Mouse (Mus musculus) embryonic stem cell, embryonic (primary cell): Measurements from ENCODE around the gene Vkorc1.

Source experiments
- CTCF ChIA-PET, 4 experiments: fragments of 300-600 bp in 2 of 4; fragments of 350-600 bp in 2 of 4; sonication (Branson Sonifier 250); formaldehyde crosslinking; loops; one replicate each; lab custom pipeline; 2022; ENCODE audit warnings: inconsistent platforms in 2 of 4; lab: Charles Lee
- POLR2A ChIA-PET, 4 experiments: fragments of 300-600 bp in 2 of 4; fragments of 350-600 bp in 2 of 4; sonication (Branson Sonifier 250); formaldehyde crosslinking; loops; one replicate each; lab custom pipeline; 2022; ENCODE audit warnings: antibody characterized with exemption in 4 of 4, inconsistent platforms in 1 of 4; lab: Charles Lee

Gene Vkorc1

DNA sequence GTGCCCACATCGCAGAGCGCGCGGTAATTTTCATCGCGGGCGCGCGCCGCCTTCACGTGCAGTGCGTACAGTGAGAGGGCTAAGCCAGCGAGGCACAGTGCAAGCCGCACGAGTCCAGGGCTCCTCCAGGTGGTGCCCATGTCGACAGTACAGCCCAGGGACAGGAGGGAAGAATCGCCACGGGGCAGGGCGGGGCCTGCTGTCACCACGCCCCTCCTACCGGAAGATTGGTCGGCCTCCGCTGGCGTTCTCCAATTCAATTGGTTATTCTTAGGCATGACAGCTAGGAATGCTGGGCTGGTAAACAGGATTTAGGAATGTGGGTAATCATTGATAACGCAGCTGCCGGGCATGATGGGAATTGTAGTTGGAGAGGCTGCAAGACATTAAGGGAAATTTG is at the start of gene Vkorc1, which contains the start of gene Gm21974:
TSS of gene Vkorc1 (minus strand) at position 176 of the 400 bp plus-strand sequence.
TSS of gene Gm21974 (minus strand) at position 13 of the 400 bp plus-strand sequence.
- ChIA-PET POLR2A (interaction anchor here (0.7 to 5.5 kb wide), 61 partner anchors 8 to 566 kb away, joined by 3 to 40 read pairs (median 4); partner anchors contain the start of genes Zfp646 (in 4 of the 4), Kat8 (in 3 of the 4), Zfp668 (in 3 of the 4) and Bckdk (in 2 of the 4)), CTCF (interaction anchor here (0.5 to 3.4 kb wide), 22 partner anchors 8 to 715 kb away, joined by 3 to 23 read pairs (median 5); partner anchors contain the start of genes Bckdk (in 2 of the 4), Zfp668 (in 2 of the 4), 9130023H24Rik (in 1 of the 4) and Armc5 (in 1 of the 4))

DNA sequence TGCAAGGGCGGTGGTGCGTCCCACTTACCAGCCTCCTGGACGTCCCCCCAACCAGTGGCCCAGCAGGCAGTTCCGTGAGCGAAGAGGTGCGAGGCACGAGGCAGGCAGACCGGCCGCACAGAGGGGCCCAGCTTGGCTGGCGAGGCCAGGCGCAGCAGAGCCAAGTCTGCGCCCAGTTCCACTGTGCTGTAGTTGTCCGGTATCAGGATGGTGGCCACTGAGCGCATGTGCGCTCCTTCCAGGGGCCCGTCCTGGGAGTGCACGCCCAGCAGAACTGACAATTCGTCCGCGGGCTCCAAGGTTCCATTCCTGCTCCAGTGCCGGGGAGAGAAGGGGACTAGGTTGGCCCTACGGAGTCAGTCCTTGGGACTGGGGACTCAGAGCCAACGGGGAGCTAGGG is 49.2 kb upstream of the Vkorc1 start:
- ChIA-PET CTCF (interaction anchor here in 3 of 4 experiments (0.5 to 8.3 kb wide), 7 partner anchors 9 to 254 kb away, joined by 3 to 54 read pairs (median 4); no protein-coding TSS in a partner anchor), POLR2A (interaction anchor here (0.6 to 9.5 kb wide), 36 partner anchors 8 to 691 kb away, joined by 3 to 120 read pairs (median 5); partner anchors contain the start of genes Fus (in 3 of the 4), Kat8 (in 2 of the 4), Ctf1 (in 1 of the 4) and Hsd3b7 (in 1 of the 4))

DNA sequence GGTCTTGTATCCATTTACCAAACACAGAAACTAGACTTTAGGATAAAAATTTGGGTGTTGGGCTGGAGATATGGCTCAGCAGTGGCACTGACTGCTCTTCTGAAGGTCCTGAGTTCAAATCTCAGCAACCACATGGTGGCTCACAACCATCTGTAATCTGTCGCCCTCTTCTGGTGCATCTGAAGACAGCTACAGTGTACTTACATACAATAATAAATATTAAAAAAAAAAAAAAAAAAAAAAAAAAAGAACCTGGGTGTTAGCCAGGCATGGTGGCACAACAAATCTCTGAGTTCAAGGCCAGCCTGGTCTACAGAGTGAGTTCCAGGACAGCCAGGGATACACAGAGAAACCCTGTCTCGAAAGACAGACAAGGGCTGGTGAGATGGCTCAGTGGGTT is 46.7 kb upstream of the Vkorc1 start:
- CTCF ChIA-PET = interaction anchor here (0.6 to 1.8 kb wide), 14 partner anchors 9 to 822 kb away, joined by 3 to 14 read pairs (median 4); partner anchors contain the start of genes Gm21974 (in 1 of the 4), Kat8 (in 1 of the 4) and Vkorc1 (in 1 of the 4)
- POLR2A ChIA-PET = interaction anchor here (0.6 to 8.8 kb wide), 14 partner anchors 10 to 1642 kb away, joined by 3 to 120 read pairs (median 4); partner anchors contain the start of genes Fus (in 2 of the 4) and Inpp5f (in 1 of the 4)

DNA sequence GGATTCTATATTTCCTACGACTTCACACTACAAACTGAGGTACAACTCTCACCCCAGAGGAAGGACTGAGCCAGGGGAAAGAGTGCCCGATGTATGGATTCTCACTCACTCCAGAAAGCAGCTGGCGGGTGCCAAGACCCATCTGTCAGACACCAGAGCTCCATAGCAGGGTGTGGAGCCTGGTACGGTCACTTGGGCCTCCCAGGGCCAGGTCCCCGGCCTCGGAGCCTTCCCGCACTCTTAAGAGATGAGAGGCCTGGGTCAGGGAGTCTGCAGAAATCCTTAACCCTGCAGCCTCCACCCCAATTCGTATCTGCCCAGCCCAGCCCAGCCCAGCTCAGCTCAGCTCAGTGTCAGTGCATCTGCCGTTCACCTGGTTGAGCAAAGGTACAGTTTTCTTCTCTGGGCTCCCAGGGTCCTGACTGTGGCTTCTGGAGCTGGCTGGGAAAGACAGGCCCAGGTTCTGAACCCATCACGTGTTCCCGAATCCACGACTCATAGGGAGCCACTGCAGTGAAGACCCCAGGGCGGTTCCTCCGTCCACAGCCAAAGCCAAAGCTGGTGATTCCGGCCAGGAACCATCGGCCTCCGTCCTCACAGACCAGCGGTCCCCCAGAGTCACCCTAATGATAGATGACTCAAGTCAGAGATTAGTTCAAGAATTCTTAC is 40.9 kb upstream of the Vkorc1 start:
- ChIA-PET CTCF (interaction anchor here (0.5 to 7.5 kb wide), 47 partner anchors 8 to 409 kb away, joined by 3 to 120 read pairs (median 6); partner anchors contain the start of genes Kat8 (in 4 of the 4), Prss36 (in 2 of the 4), Bckdk (in 1 of the 4) and Bcl7c (in 1 of the 4)), POLR2A (interaction anchor here (0.5 to 11.4 kb wide), 61 partner anchors 8 to 425 kb away, joined by 3 to 433 read pairs (median 6); partner anchors contain the start of genes Fus (in 3 of the 4), Pycard (in 3 of the 4), Setd1a (in 3 of the 4) and Bckdk (in 2 of the 4))

DNA sequence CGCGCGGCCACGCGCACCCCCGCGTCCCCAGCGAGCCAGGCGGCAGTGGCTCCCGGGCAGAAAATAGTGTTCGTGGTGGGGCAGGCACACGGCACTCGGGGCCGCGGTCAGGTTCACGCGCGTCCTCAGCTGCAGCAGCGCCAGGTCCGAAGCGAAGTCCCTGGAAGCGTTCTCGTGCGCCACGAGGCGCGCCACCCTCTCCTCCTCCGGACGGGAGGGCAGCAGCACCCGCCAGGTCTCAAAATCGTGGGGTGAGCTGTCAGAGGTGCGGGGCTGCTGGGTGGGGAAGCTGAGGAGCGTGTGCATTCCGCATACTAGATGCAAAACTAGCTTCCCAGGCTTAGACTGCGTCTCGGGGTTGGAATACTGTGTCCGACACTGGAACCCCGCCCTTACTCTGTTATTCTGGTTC is 40.3 kb upstream of the Vkorc1 start:
- ChIA-PET POLR2A (interaction anchor here (0.5 to 11.4 kb wide), 92 partner anchors 9 to 457 kb away, joined by 3 to 433 read pairs (median 5); partner anchors contain the start of genes Kat8 (in 4 of the 4), Fus (in 3 of the 4), Pycard (in 3 of the 4) and Setd1a (in 3 of the 4)), CTCF (interaction anchor here (0.5 to 7.5 kb wide), 74 partner anchors 9 to 526 kb away, joined by 3 to 120 read pairs (median 5); partner anchors contain the start of genes Kat8 (in 3 of the 4), Prss36 (in 2 of the 4), Armc5 (in 1 of the 4) and Bckdk (in 1 of the 4))

DNA sequence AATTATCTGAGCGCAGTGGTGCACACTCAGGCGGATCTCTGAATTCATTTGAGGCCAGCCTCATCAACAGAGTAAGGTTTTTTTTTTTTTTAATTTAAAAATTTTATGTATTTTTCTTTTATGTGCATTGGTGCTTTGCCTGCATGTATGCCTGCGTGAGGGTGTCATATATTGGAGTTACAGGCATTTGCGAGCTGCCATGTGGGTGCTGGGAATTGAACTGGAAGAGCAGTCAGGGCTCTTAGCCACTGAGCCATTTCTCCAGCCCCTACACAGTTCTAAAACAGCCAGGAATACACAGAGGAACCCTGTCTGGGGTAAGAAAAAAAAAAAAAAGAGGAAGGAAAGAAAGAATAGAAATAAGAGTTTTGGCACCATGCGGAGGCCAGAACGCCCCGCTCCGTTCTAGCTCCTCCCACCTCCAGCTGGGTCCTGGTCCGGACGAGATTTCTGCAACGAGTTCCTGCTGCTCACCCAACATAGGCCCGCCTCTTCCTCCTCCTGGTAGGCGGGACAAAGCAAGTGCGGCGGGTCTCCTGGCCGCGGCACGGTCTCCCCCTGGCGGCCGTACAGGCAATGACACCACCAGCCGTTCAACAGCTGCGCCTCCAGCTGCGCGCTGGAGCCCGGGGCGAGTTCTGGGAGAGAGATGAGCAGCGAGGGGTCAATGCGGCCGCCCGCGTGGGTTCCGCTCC is 39.8 kb upstream of the Vkorc1 start:
- POLR2A ChIA-PET = interaction anchor here (0.6 to 11.4 kb wide), 89 partner anchors 8 to 528 kb away, joined by 3 to 433 read pairs (median 5); partner anchors contain the start of genes Kat8 (in 4 of the 4), Fus (in 3 of the 4), Pycard (in 3 of the 4) and Setd1a (in 3 of the 4)
- CTCF ChIA-PET = interaction anchor here (0.5 to 7.5 kb wide), 76 partner anchors 8 to 527 kb away, joined by 3 to 120 read pairs (median 5); partner anchors contain the start of genes Kat8 (in 3 of the 4), Prss36 (in 2 of the 4), Armc5 (in 1 of the 4) and Bckdk (in 1 of the 4)

DNA sequence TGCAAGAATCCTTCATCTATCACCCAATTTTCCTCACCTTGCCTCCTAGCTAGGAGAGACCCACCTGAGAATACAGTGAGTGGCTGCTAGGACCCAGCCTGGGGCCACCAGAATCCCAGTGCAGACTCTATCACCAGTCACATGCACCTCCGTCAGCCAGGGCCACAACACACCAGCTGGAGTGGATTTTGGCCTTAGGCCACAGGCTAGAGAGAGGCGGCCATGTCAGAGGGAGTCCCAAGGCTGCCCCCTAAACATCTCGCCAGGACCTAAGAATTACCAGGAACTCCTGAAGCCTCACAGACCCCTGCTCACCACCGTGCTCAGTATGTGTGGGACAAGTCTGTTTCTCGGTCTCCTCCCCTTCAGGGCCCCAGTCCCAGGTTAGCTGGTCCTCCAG is 38.7 kb upstream of the Vkorc1 start:
- CTCF ChIA-PET = interaction anchor here in 3 of 4 experiments (0.6 to 7.5 kb wide), 14 partner anchors 8 to 303 kb away, joined by 3 to 120 read pairs (median 19); partner anchors contain the start of genes Armc5 (in 1 of the 3), Kat8 (in 1 of the 3) and Prss36 (in 1 of the 3)
- POLR2A ChIA-PET = interaction anchor here (0.7 to 11.4 kb wide), 32 partner anchors 11 to 346 kb away, joined by 3 to 433 read pairs (median 10); partner anchors contain the start of genes Fus (in 3 of the 4), Bckdk (in 2 of the 4), Gm21974 (in 2 of the 4) and Hsd3b7 (in 2 of the 4)

DNA sequence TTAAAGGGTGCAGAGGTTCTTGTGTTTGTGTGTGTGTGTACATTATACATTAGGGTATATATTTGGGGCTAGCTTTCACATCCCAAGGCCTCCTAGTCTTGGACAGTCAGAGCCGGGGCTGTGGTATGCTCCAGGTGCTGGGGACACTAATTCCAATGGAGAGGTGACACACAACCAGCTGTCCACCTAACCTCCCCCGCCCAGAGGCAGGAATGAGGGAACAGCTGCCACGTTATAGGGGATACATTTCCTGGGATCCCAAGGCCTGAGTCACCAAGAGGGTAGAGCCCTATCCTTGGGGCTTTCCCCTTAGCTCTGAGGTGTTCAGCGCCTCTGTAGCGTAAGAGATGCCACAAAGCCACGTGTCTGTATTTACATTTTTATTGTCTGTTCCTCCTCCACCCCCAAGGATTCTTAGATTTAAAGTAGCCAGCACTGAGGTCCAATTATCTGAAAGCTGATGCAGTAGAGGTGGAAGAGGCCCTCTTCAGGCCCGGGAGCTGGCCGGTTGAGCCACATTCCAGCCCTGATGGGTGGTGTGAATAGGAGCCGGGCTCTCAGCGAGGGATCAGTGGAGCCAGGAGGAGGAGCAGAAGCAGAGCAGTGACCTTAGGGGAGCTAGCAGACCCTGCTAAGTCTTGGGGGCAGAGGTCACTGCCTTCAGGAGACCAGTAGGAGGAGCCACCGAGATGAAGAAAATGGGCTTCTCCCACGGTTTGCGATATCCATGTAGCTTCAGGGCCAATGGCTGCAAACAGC is 37.0 kb upstream of the Vkorc1 start:
- POLR2A ChIA-PET = interaction anchor here (0.6 to 11.4 kb wide), 69 partner anchors 9 to 1593 kb away, joined by 3 to 433 read pairs (median 4); partner anchors contain the start of genes Kat8 (in 4 of the 4), Fus (in 3 of the 4), Vkorc1 (in 3 of the 4) and Bckdk (in 2 of the 4)
- CTCF ChIA-PET = interaction anchor here (0.5 to 7.5 kb wide), 35 partner anchors 9 to 724 kb away, joined by 3 to 120 read pairs (median 3); partner anchors contain the start of genes Fbxl19 (in 1 of the 4), Fus (in 1 of the 4), Hsd3b7 (in 1 of the 4) and Kat8 (in 1 of the 4)

DNA sequence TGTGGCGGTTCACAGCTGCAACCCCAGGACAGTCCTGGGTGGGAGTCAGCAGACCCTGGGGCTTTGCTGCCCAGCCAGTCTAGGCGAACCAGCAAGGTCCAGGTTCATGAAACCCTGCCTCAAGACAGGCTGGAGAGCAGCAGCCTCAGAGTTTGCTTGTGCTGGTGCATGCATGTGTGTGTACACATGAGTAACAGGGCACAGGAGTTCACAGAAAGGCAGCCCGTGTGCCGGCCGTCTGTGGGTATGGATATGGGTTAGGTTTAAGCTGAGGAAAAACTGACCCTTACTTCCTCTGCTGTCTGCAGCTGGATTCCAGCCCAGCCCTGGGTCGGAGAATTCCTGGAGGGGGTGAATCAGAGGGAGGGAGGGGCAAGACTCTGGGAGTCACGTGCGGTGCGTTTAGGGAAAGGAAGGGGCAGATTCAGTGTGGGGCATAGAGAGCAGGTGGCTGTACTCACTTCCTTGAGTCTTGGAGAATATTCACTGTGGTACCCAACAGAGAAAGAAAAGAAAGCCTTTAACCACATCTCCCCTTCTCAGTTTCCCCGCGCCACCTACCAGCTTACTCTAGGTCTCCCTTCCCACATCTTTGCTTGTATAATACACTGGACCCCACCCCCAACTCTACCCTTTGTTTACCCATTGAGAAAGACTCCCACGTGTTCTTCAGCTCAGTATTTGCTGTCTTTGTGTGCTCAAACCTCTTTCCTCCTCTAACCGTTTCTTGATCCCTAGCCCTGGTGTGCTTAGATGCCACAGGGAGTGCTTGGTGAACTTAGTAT is 36.1 kb upstream of the Vkorc1 start:
- ChIA-PET CTCF (interaction anchor here in 3 of 4 experiments (0.5 to 7.5 kb wide), 23 partner anchors 9 to 689 kb away, joined by 3 to 120 read pairs (median 4); partner anchors contain the start of genes Fus (in 1 of the 3), Hsd3b7 (in 1 of the 3) and Prss36 (in 1 of the 3)), POLR2A (interaction anchor here in 3 of 4 experiments (0.6 to 11.4 kb wide), 48 partner anchors 8 to 914 kb away, joined by 3 to 433 read pairs (median 6); partner anchors contain the start of genes Fus (in 3 of the 3), Kat8 (in 3 of the 3), Vkorc1 (in 3 of the 3) and Bckdk (in 2 of the 3))

DNA sequence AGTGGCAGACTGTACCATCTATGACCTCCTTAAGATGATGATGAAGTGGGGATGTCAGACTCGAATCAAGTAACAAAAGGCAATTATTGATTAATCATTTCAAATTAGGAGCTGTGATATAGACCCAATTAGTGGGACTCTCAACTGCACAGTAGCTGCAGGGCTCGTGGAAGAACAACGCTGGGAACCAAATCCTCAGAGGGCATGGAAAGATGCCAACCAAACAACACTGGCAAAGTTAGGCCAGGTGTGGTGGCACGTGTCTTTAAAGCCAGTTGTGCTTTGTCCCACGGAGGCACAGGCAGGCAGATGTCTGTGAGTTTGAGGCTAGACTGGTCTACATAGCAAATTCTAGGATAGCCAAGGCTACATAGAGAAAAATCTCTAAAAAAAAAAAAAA is 35.2 kb upstream of the Vkorc1 start:
- ChIA-PET POLR2A (interaction anchor here in 3 of 4 experiments (0.8 to 11.4 kb wide), 11 partner anchors 9 to 90 kb away, joined by 3 to 433 read pairs (median 50); partner anchors contain the start of genes Fus (in 2 of the 3), Kat8 (in 2 of the 3), Bckdk (in 1 of the 3) and Prss36 (in 1 of the 3)), CTCF (interaction anchor here in 2 of 4 experiments (3.9 to 4.5 kb wide), 2 partner anchors 12 kb away, joined by 21 to 38 read pairs; no protein-coding TSS in a partner anchor)

DNA sequence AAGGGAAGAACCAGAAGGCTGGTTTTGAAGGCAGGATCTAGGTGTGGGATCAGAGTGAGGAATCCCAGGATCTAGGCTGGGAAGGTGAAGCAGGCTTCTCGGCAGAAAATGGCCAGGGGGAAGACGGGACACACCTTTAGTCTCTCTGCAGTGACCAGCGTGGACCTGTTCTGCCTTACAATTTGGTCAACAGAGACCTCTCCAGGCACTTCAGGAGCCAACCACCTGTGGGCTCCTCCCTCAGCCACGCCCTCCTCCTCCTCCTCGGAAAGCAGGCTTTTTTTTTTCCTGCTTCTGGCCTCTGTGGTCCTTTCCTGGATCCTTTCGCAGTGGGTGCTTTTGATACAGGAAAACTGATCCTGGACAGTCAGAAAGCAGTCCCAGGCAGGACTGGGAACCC is 34.5 kb upstream of the Vkorc1 start, which contains the start of gene Prss8:
TSS of gene Prss8 (minus strand) at position 182 of the 400 bp plus-strand sequence.
- ChIA-PET CTCF (interaction anchor here in 3 of 4 experiments (1.0 to 4.5 kb wide), 5 partner anchors 10 to 59 kb away, joined by 3 to 38 read pairs (median 9); no protein-coding TSS in a partner anchor), POLR2A (interaction anchor here in 3 of 4 experiments (0.8 to 20.2 kb wide), 20 partner anchors 6 to 349 kb away, joined by 3 to 433 read pairs (median 6); partner anchors contain the start of genes Fus (in 2 of the 3), Kat8 (in 2 of the 3), Prss53 (in 1 of the 3) and Setd1a (in 1 of the 3))

DNA sequence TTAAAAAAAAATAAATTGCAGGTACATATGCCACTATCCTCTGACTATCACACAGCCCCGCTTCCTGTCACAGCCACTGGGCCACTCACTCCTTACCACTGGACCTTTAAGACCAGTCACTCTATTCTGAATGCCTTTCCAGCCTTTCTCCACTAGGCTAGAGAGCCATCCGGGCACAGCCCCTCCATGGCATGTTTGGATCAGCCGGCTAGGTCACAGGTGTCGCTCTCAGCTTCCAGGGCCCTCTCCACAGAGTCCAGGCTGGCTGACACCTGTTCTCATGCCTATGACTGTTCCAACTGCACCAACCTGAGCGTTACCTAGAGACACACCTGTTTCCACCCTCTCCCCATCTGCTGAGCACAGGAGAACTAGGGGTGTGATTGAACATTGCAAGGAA is 33.2 kb upstream of the Vkorc1 start:
- CTCF ChIA-PET = interaction anchor here (0.5 to 2.3 kb wide), 12 partner anchors 9 to 622 kb away, joined by 3 to 18 read pairs (median 5); partner anchors contain the start of gene Hsd3b7 (in 1 of the 4)
- POLR2A ChIA-PET = interaction anchor here (0.6 to 20.2 kb wide), 32 partner anchors 7 to 1982 kb away, joined by 3 to 433 read pairs (median 4); partner anchors contain the start of genes Fus (in 2 of the 4), Kat8 (in 2 of the 4), Pycard (in 2 of the 4) and Bckdk (in 1 of the 4)

DNA sequence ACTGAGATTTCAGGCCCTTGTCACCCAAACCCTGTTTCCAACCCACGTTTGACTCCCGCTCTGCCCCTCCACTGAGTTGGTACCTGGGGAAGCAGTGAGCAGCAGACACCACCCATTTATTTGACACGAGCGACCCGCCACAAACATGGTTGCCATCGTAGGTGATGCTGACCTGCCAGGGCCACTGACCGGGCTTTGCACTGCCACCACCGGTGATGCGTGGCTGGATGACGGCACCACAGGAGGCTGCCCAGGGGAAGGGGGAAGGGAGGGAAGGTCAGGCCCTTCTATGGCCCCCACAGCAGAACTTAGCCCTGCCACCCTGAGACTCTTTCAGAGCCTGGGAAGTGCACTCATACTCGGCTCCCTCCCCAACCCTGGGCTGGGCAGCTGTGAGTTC is 32.3 kb upstream of the Vkorc1 start:
- ChIA-PET POLR2A (interaction anchor here in 3 of 4 experiments (0.6 to 20.2 kb wide), 18 partner anchors 6 to 696 kb away, joined by 3 to 433 read pairs (median 14); partner anchors contain the start of genes Fus (in 2 of the 3), Kat8 (in 2 of the 3), Bckdk (in 1 of the 3) and Pycard (in 1 of the 3)), CTCF (interaction anchor here in 3 of 4 experiments (0.6 to 3.4 kb wide), 4 partner anchors 8 to 14 kb away, joined by 7 to 26 read pairs (median 16); no protein-coding TSS in a partner anchor)

DNA sequence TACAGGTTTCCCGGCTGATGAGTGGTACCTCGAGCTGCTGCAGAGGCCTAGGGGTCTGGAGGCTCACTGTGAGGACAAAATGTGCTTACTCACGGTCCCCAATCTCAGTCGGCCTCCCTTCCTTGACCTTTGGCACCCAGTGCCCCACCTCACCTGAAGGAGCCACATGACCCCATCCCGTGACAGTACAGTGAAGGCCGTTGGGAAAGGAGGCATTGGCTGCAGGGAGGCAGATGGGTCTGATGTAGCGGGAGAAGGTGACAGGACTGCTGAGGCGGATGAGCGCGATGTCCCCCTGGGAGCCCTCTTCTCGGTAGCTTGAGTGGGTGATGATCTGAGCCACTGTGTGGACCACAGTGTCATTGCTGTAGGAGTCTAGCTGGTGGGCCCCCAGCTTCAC is 31.4 kb upstream of the Vkorc1 start:
- CTCF ChIA-PET = interaction anchor here in 3 of 4 experiments (0.5 to 3.4 kb wide), 8 partner anchors 8 to 252 kb away, joined by 3 to 26 read pairs (median 6); no protein-coding TSS in a partner anchor
- POLR2A ChIA-PET = interaction anchor here in 3 of 4 experiments (0.6 to 20.2 kb wide), 34 partner anchors 7 to 695 kb away, joined by 3 to 433 read pairs (median 6); partner anchors contain the start of genes Kat8 (in 3 of the 3), Bckdk (in 2 of the 3), Fus (in 2 of the 3) and Gm21974 (in 2 of the 3)
